ENCODE assay signal across 21 mouse cellular contexts in the genomic region with DNA sequence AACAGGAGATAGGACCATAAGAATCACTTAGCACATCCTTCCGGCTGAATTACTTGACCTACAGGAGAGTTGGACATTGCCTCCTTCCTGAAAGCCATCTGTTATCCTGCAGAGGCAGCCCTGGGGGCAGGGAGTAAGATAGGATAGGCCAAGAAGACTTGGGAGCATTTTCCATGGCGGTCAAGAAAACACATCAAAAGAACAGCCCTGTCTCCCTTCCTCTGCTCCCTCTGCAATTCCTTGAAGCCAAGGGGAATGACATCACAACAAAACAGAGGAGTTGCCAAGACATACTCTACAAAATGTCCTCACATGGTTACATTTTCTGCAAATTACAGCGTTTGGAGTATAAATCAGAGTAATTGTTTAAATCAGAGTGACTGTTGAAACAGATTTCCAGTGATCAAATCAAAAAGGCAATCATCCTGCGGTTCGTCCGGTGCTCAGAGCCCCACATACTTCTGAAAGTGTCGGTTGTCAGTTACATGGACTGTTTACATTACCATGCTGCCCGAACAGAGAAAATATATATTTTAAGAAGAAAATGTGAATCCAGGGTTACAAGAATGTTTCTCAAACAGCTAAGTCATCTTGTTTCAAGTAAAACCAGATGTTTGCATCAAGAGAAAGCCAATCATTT.
"Had no signal": no experiment of that assay in that cellular context is flagged by ENCODE, and none has a peak within 500 bp of the region (broad histone marks: within the 10 kb centered on the region; RNA-seq: fewer than 3 reads in every experiment).

No protein-coding gene starts in this region.

- H3K4me1 ChIP-seq: limb, embryonic 12.5 days; limb, embryonic 15.5 days; lung, embryonic 15.5 days; megakaryocyte, embryonic 14.5 days; midbrain, embryonic 10.5 days; midbrain, embryonic 13.5 days; neural tube, embryonic 13.5 days; stomach, embryonic 15.5 days had no signal

- H3K27ac ChIP-seq: limb, embryonic 12.5 days; limb, embryonic 15.5 days; liver, embryonic 14.5 days; lung, embryonic 15.5 days; midbrain, embryonic 10.5 days; midbrain, embryonic 13.5 days; neural tube, embryonic 13.5 days; stomach, embryonic 15.5 days had no signal

- DNase-seq: kidney, postnatal 36 days; left cerebral cortex, postnatal 4 days; liver, postnatal 0 days; lung, postnatal 10 days; lung, postnatal 36 days; retina, postnatal 1 day; right cerebral cortex, postnatal 25 days; spleen, adult 18-20 months; thymus, postnatal 25 days had no signal

- H3K36me3 ChIP-seq: limb, embryonic 12.5 days; limb, embryonic 15.5 days; lung, embryonic 15.5 days; midbrain, embryonic 10.5 days; midbrain, embryonic 13.5 days; neural tube, embryonic 13.5 days; stomach, embryonic 15.5 days had no signal

- H3K9me3 ChIP-seq: limb, embryonic 12.5 days; limb, embryonic 15.5 days; lung, embryonic 15.5 days; megakaryocyte, embryonic 14.5 days; midbrain, embryonic 10.5 days; midbrain, embryonic 13.5 days; neural tube, embryonic 13.5 days; stomach, embryonic 15.5 days had no signal

- H3K9ac ChIP-seq: limb, embryonic 12.5 days; limb, embryonic 15.5 days; liver, embryonic 14.5 days; liver, postnatal 0 days; lung, embryonic 15.5 days; midbrain, embryonic 13.5 days; neural tube, embryonic 13.5 days; stomach, embryonic 15.5 days had no signal

- H3K27me3 ChIP-seq: limb, embryonic 12.5 days; limb, embryonic 15.5 days; lung, embryonic 15.5 days; midbrain, embryonic 13.5 days; neural tube, embryonic 13.5 days; stomach, embryonic 15.5 days had no signal

- H3K4me3 ChIP-seq: limb, embryonic 12.5 days; limb, embryonic 15.5 days; lung, embryonic 15.5 days; megakaryocyte, embryonic 14.5 days; midbrain, embryonic 10.5 days; midbrain, embryonic 13.5 days; myocyte; neural tube, embryonic 13.5 days; stomach, embryonic 15.5 days had no signal

- ATAC-seq: liver, postnatal 0 days; midbrain, embryonic 13.5 days; midbrain, embryonic 16.5 days had no signal

- H3K4me2 ChIP-seq: limb, embryonic 12.5 days; limb, embryonic 15.5 days; liver, embryonic 11.5 days; lung, embryonic 15.5 days; midbrain, embryonic 13.5 days; neural tube, embryonic 13.5 days; stomach, embryonic 15.5 days had no signal
